Mouse (Mus musculus): ENCODE measurements at regions not wholly inside any gene's neighbourhood (a gene's known extent, or its start where the extent isn't known, plus 50 kb on each side); places are given as distances from the start of the nearest gene placed in this dataset.

- H3K4me1 ChIP-seq (ENCODE audit: insufficient read depth, low read length) = no peaks in the 10 kb centered on the region
- no peaks in the 10 kb centered on the region for H3K9me3 ChIP-seq (ENCODE audit: low read length)
- H3K4me2 ChIP-seq (ENCODE audit: low read depth, low read length, poor library complexity, severe bottlenecking) = no peak overlapping the region
- ATAC-seq (ENCODE audit: low FRiP score) (no peak), DNase-seq (ENCODE audit: low spot score) (no peak)
- TF ChIP-seq CTCF (IDR thresholded peaks at IDR 0.05) = no peak
- no peaks in the 10 kb centered on the region for H3K36me3 ChIP-seq (ENCODE audit: insufficient read depth, low read length)
- no peaks in the 10 kb centered on the region for H3K27me3 ChIP-seq (ENCODE audit: insufficient read depth, low read length)
- WGBS = 91% methylated on average over 4 of the region's 4 CpGs
- H3K27ac ChIP-seq (ENCODE audit: low read depth, low read length) = no peak overlapping the region
- no peak overlapping the region for H3K9ac ChIP-seq (replicated peaks; ENCODE audit: low read length, poor library complexity, severe bottlenecking)
- no peak overlapping the region for H3K4me3 ChIP-seq (ENCODE audit: low read depth, low read length)
These were observed 295.9 kb upstream of the Cd180 start for GRCm38 (mm10) chr13:102397411-102397810.

- Histone ChIP-seq H3K27me3 (ENCODE audit: insufficient read depth, low read length) (0 out of 2 replicates have a peak, but pooled peaks cover 3% of the 10 kb centered on the region), H3K4me3 (ENCODE audit: low read depth, low read length) (no peak overlapping the region), H3K27ac (ENCODE audit: low read depth, low read length) (no peak overlapping the region), H3K4me1 (ENCODE audit: insufficient read depth, low read length) (no peaks in the 10 kb centered on the region), H3K4me2 (ENCODE audit: low read depth, low read length, poor library complexity, severe bottlenecking) (no peak overlapping the region), H3K9me3 (ENCODE audit: low read length) (no peaks in the 10 kb centered on the region), H3K9ac (replicated peaks; ENCODE audit: low read length, poor library complexity, severe bottlenecking) (no peak overlapping the region), H3K36me3 (ENCODE audit: insufficient read depth, low read length) (no peaks in the 10 kb centered on the region)
- 89% methylated on average over 4 of the region's 4 CpGs for WGBS
- DNase-seq (ENCODE audit: low spot score) (no peak), ATAC-seq (ENCODE audit: low FRiP score) (no peak)
- TF ChIP-seq CTCF (IDR thresholded peaks at IDR 0.05) = no peak
These were observed 281.5 kb upstream of the Cd180 start for GRCm38 (mm10) chr13:102411840-102412239.

- no peak for ATAC-seq (ENCODE audit: low FRiP score)
- Histone ChIP-seq H3K4me2 (ENCODE audit: low read depth, low read length, poor library complexity, severe bottlenecking) (no peak overlapping the region), H3K9me3 (ENCODE audit: low read length) (no peaks in the 10 kb centered on the region), H3K27ac (ENCODE audit: low read depth, low read length) (no peak overlapping the region), H3K4me1 (ENCODE audit: insufficient read depth, low read length) (no peaks in the 10 kb centered on the region), H3K9ac (replicated peaks; ENCODE audit: low read length, poor library complexity, severe bottlenecking) (no peak overlapping the region), H3K4me3 (ENCODE audit: low read depth, low read length) (no peak overlapping the region), H3K36me3 (ENCODE audit: insufficient read depth, low read length) (no peaks in the 10 kb centered on the region), H3K27me3 (ENCODE audit: insufficient read depth, low read length) (no peaks in the 10 kb centered on the region)
- no peak for DNase-seq (ENCODE audit: low spot score)
- no peak for TF ChIP-seq CTCF (IDR thresholded peaks at IDR 0.05)
- 82% methylated on average over 3 of the region's 3 CpGs for WGBS
These were observed 258.9 kb upstream of the Cd180 start for GRCm38 (mm10) chr13:102434372-102434954.

GRCm38 (mm10) chr13:102442676-102443075 is 250.7 kb upstream of the Cd180 start:
- no peak overlapping the region for H3K27ac ChIP-seq (ENCODE audit: low read depth, low read length)
- 89% methylated on average over 2 of the region's 2 CpGs for WGBS
- no peaks in the 10 kb centered on the region for H3K4me1 ChIP-seq (ENCODE audit: insufficient read depth, low read length)
- no peak overlapping the region for H3K9ac ChIP-seq (replicated peaks; ENCODE audit: low read length, poor library complexity, severe bottlenecking)
- no peak overlapping the region for H3K4me3 ChIP-seq (ENCODE audit: low read depth, low read length)
- no peak overlapping the region for H3K4me2 ChIP-seq (ENCODE audit: low read depth, low read length, poor library complexity, severe bottlenecking)
- ATAC-seq (ENCODE audit: low FRiP score) (no peak), DNase-seq (ENCODE audit: low spot score) (no peak)
- H3K9me3 ChIP-seq (ENCODE audit: low read length) = no peaks in the 10 kb centered on the region
- H3K27me3 ChIP-seq (ENCODE audit: insufficient read depth, low read length) = peaks cover 4% of the 10 kb centered on the region; the same call in 1 of the 2 replicates
- TF ChIP-seq CTCF (IDR thresholded peaks at IDR 0.05) = no peak
- no peaks in the 10 kb centered on the region for H3K36me3 ChIP-seq (ENCODE audit: insufficient read depth, low read length)

GRCm38 (mm10) chr13:102447310-102447709 is 246.0 kb upstream of the Cd180 start:
- Histone ChIP-seq H3K27me3 (ENCODE audit: insufficient read depth, low read length) (peaks cover 4% of the 10 kb centered on the region; the same call in 1 of the 2 replicates), H3K27ac (ENCODE audit: low read depth, low read length) (no peak overlapping the region), H3K9me3 (ENCODE audit: low read length) (no peaks in the 10 kb centered on the region), H3K9ac (replicated peaks; ENCODE audit: low read length, poor library complexity, severe bottlenecking) (no peak overlapping the region), H3K36me3 (ENCODE audit: insufficient read depth, low read length) (no peaks in the 10 kb centered on the region), H3K4me1 (ENCODE audit: insufficient read depth, low read length) (no peaks in the 10 kb centered on the region), H3K4me3 (ENCODE audit: low read depth, low read length) (no peak overlapping the region), H3K4me2 (ENCODE audit: low read depth, low read length, poor library complexity, severe bottlenecking) (no peak overlapping the region)
- TF ChIP-seq CTCF (IDR thresholded peaks at IDR 0.05) = no peak
- no peak for ATAC-seq (ENCODE audit: low FRiP score)
- WGBS = 83% methylated on average over 5 of the region's 5 CpGs
- DNase-seq (ENCODE audit: low spot score) = no peak

GRCm38 (mm10) chr13:102449416-102450121 is 243.8 kb upstream of the Cd180 start:
- no peak for DNase-seq (ENCODE audit: low spot score)

More at GRCm38 (mm10) chr13:102449416-102450121, 243.8 kb upstream of the Cd180 start:
- no peaks in the 10 kb centered on the region for H3K9me3 ChIP-seq (ENCODE audit: low read length)
- WGBS = 11% methylated on average over 8 of the region's 8 CpGs
- no peaks in the 10 kb centered on the region for H3K4me1 ChIP-seq (ENCODE audit: insufficient read depth, low read length)
- no peak overlapping the region for H3K27ac ChIP-seq (ENCODE audit: low read depth, low read length)
- no peak overlapping the region for H3K4me3 ChIP-seq (ENCODE audit: low read depth, low read length)
- no peak for ATAC-seq (ENCODE audit: low FRiP score)
- H3K27me3 ChIP-seq (ENCODE audit: insufficient read depth, low read length) = peaks cover 4% of the 10 kb centered on the region; the same call in 1 of the 2 replicates
- no peak for TF ChIP-seq CTCF (IDR thresholded peaks at IDR 0.05)
- no peak overlapping the region for H3K4me2 ChIP-seq (ENCODE audit: low read depth, low read length, poor library complexity, severe bottlenecking)
- no peak overlapping the region for H3K9ac ChIP-seq (replicated peaks; ENCODE audit: low read length, poor library complexity, severe bottlenecking)
- H3K36me3 ChIP-seq (ENCODE audit: insufficient read depth, low read length) = no peaks in the 10 kb centered on the region
